Mouse (Mus musculus) left cerebral cortex, postnatal 10 days (tissue): Measurements from ENCODE around the gene 4930544G11Rik. TPM values are rescaled to one million over a fixed set of nuclear protein-coding genes. Genes with fewer than 3 reads are reported as not detected.

Experiments
- DNase-seq, 2 experiments: peaks; one replicate each; pipeline ENCODE4 v3.0.0; 2021 to 2022; ENCODE audit warnings: low spot score in 2 of 2, mixed read lengths in 1 of 2; ENCODE audit errors: extremely low spot score in 1 of 2
- intact Hi-C: fragments of 180-260 bp; cut with DNase I; formaldehyde crosslinking; loops from one replicate; pipeline ENCODE4 v1.15.1; 2025
- total RNA-seq, 2 experiments: library from RNA; stranded (reverse); gene quantifications; 2 replicates each; pipeline ENCODE4 v1.2.3; 2021

Gene 4930544G11Rik
- not detected for total RNA-seq

GRCm38 (mm10) chr6:65952309-65952708 lies at the start of gene 4930544G11Rik:
Gene 4930544G11Rik, plus strand, starts transcription at chr6:65952609.
- DNase-seq = no peak
- intact Hi-C loops = no loop called here

- DNase-seq = no peak
- intact Hi-C loops = no loop called here
Observed at GRCm38 (mm10) chr6:65906657-65907182, 45.7 kb upstream of the 4930544G11Rik start.

GRCm38 (mm10) chr6:65915421-65915820 lies 37.0 kb upstream of the 4930544G11Rik start:
- intact Hi-C loops = no loop called here
- no peak for DNase-seq

- no peak for DNase-seq
- intact Hi-C loops = no loop called here
Observed at GRCm38 (mm10) chr6:65921703-65922102, 30.7 kb upstream of the 4930544G11Rik start.

GRCm38 (mm10) chr6:65923501-65924084 lies 28.8 kb upstream of the 4930544G11Rik start:
- no peak for DNase-seq
- intact Hi-C loops = no loop called here

- intact Hi-C loops = no loop called here
- DNase-seq = no peak
Observed at GRCm38 (mm10) chr6:65925737-65926333, 26.6 kb upstream of the 4930544G11Rik start.

GRCm38 (mm10) chr6:65930523-65930922 lies 21.9 kb upstream of the 4930544G11Rik start:
- intact Hi-C loops = no loop called here
- no peak for DNase-seq

- DNase-seq = no peak
- intact Hi-C loops = no loop called here
Observed at GRCm38 (mm10) chr6:65932776-65933175, 19.6 kb upstream of the 4930544G11Rik start.

GRCm38 (mm10) chr6:65933177-65933576 lies 19.2 kb upstream of the 4930544G11Rik start:
- intact Hi-C loops = no loop called here
- DNase-seq = no peak

- intact Hi-C loops = no loop called here
Observed at GRCm38 (mm10) chr6:65935566-65936281, 16.7 kb upstream of the 4930544G11Rik start.

GRCm38 (mm10) chr6:65950492-65950891 lies 1.9 kb upstream of the 4930544G11Rik start:
- intact Hi-C loops = no loop called here
- DNase-seq = no peak

More at GRCm38 (mm10) chr6:65935566-65936281, 16.7 kb upstream of the 4930544G11Rik start:
- DNase-seq = no peak

GRCm38 (mm10) chr6:65969386-65970111 lies 17.1 kb downstream of the 4930544G11Rik start:
- intact Hi-C loops = no loop called here
- DNase-seq = no peak

GRCm38 (mm10) chr6:65970410-65970809 lies 18.0 kb downstream of the 4930544G11Rik start:
- intact Hi-C loops = no loop called here
- DNase-seq = no peak

GRCm38 (mm10) chr6:65992081-65992480 lies 39.7 kb downstream of the 4930544G11Rik start:
- intact Hi-C loops = no loop called here
- no peak for DNase-seq

- no peak for DNase-seq
- intact Hi-C loops = no loop called here
Observed at GRCm38 (mm10) chr6:65998343-65998742, 45.9 kb downstream of the 4930544G11Rik start.

Other genes starting within 250 kb of the 4930544G11Rik start
- 1 to 10 TPM; 3.6 to 4.2 TPM for gene Prdm5, start 173.6 kb upstream of the 4930544G11Rik start, total RNA-seq